Comparison of ENCODE assay signal across 18 mouse cellular contexts in genomic region chr11:96308763-96309162, GRCm38 (mm10). TPM values are rescaled to one million over a fixed set of nuclear protein-coding genes. Genes with fewer than 3 reads are reported as not detected.
A peak's percentile ranks its signal among the peaks of the same experiment; 100 is the strongest.
DNase-seq lines count a peak whose midpoint lies in the region; ATAC-seq and TF ChIP-seq lines count a peak whose summit lies in the region.
"Had no signal": no experiment of that assay in that cellular context is flagged by ENCODE, and none has a peak within 500 bp of the region (broad histone marks: within the 10 kb centered on the region; RNA-seq: fewer than 3 reads in every experiment).

No protein-coding gene starts in this region.

- peak overlapping the region; percentile 48; the same call in 1 of the 2 replicates for H3K4me3 ChIP-seq in hindbrain, embryonic 11.5 days (ENCODE audit: low read depth, low read length)
- no peak overlapping the region for H3K4me3 ChIP-seq in hindbrain, embryonic 10.5 days
- H3K4me3 ChIP-seq in lung, embryonic 16.5 days (ENCODE audit: low read length): peak overlapping the region; percentile 58
- H3K4me3 ChIP-seq in intestine, embryonic 16.5 days (ENCODE audit: low read length): peak overlapping the region; percentile 50
- peak overlapping the region; percentile 31; the same call in 1 of the 2 replicates for H3K4me3 ChIP-seq in stomach, postnatal 0 days (ENCODE audit: low read depth, low read length)
- H3K4me3 ChIP-seq: embryonic facial prominence, embryonic 10.5 days; limb, embryonic 15.5 days had no signal

- no peak for TF ChIP-seq CTCF in stomach, postnatal 0 days (IDR thresholded peaks at IDR 0.05; ENCODE audit: low read depth)

- DNase-seq in hindbrain, embryonic 11.5 days (ENCODE audit: low spot score): no peak
- DNase-seq in hindbrain, embryonic 10.5 days (ENCODE audit: low spot score): no peak
- no peak for DNase-seq in lung, adult 18-20 months
- no peak for DNase-seq in stomach, postnatal 0 days (ENCODE audit: low spot score)
- no peak for DNase-seq in right cerebral cortex, adult 2 months (ENCODE audit: low spot score in 2 of 2)
- DNase-seq in B cell, adult 2 months: no peak
- DNase-seq: cerebellum, adult 18-20 months; heart, adult 11 months; heart, postnatal 14 days; right cerebral cortex, postnatal 25 days had no signal

- no peaks in the 10 kb centered on the region for H3K36me3 ChIP-seq in hindbrain, embryonic 11.5 days (ENCODE audit: control insufficient read depth, insufficient read depth, low read length)
- H3K36me3 ChIP-seq in hindbrain, embryonic 10.5 days: no peaks in the 10 kb centered on the region
- H3K36me3 ChIP-seq in lung, embryonic 16.5 days (ENCODE audit: control insufficient read depth, insufficient read depth, low read length): no peaks in the 10 kb centered on the region
- no peaks in the 10 kb centered on the region for H3K36me3 ChIP-seq in intestine, embryonic 16.5 days (ENCODE audit: control insufficient read depth, insufficient read depth, low read length)
- no peaks in the 10 kb centered on the region for H3K36me3 ChIP-seq in stomach, postnatal 0 days (ENCODE audit: control insufficient read depth, insufficient read depth, low read length)
- H3K36me3 ChIP-seq: embryonic facial prominence, embryonic 10.5 days; G1E; limb, embryonic 15.5 days had no signal

- H3K4me1 ChIP-seq in hindbrain, embryonic 11.5 days (replicated peaks; ENCODE audit: control insufficient read depth, insufficient read depth, low read length): no peaks in the 10 kb centered on the region
- peaks cover 14% of the 10 kb centered on the region for H3K4me1 ChIP-seq in hindbrain, embryonic 10.5 days (replicated peaks)
- peaks cover 7% of the 10 kb centered on the region; the same call in 1 of the 2 replicates for H3K4me1 ChIP-seq in lung, embryonic 16.5 days (replicated peaks; ENCODE audit: control insufficient read depth, insufficient read depth, low read length)
- peaks cover 30% of the 10 kb centered on the region for H3K4me1 ChIP-seq in intestine, embryonic 16.5 days (ENCODE audit: control insufficient read depth, insufficient read depth, low read length)
- H3K4me1 ChIP-seq in stomach, postnatal 0 days (replicated peaks; ENCODE audit: control insufficient read depth, insufficient read depth): no peaks in the 10 kb centered on the region

- 17% methylated on average over 4 of the region's 4 CpGs for WGBS in hindbrain, embryonic 11.5 days
- 12% methylated on average over 4 of the region's 4 CpGs for WGBS in hindbrain, embryonic 10.5 days
- WGBS in lung, embryonic 16.5 days: 23% methylated on average over 4 of the region's 4 CpGs
- WGBS in intestine, embryonic 16.5 days: 27% methylated on average over 4 of the region's 4 CpGs
- 22% methylated on average over 4 of the region's 4 CpGs for WGBS in stomach, postnatal 0 days

- H3K9ac ChIP-seq in hindbrain, embryonic 11.5 days (ENCODE audit: low read depth, low read length): peak overlapping the region; percentile 48; the same call in 1 of the 2 replicates
- peak overlapping the region; percentile 76 for H3K9ac ChIP-seq in lung, embryonic 16.5 days (ENCODE audit: low read length)
- peak overlapping the region; percentile 81 for H3K9ac ChIP-seq in intestine, embryonic 16.5 days (ENCODE audit: low read depth, low read length)
- peak overlapping the region; percentile 64; the same call in 1 of the 2 replicates for H3K9ac ChIP-seq in stomach, postnatal 0 days (ENCODE audit: low read length)
- H3K9ac ChIP-seq: limb, embryonic 15.5 days had no signal

- H3K27ac ChIP-seq in hindbrain, embryonic 11.5 days (ENCODE audit: low read depth, low read length): peak overlapping the region; percentile 61; the same call in 1 of the 2 replicates
- no peak overlapping the region for H3K27ac ChIP-seq in hindbrain, embryonic 10.5 days
- H3K27ac ChIP-seq in lung, embryonic 16.5 days (ENCODE audit: low read length): peak overlapping the region; percentile 95
- H3K27ac ChIP-seq in intestine, embryonic 16.5 days (ENCODE audit: low read length): peak overlapping the region; percentile 81
- peak overlapping the region; percentile 86 for H3K27ac ChIP-seq in stomach, postnatal 0 days (replicated peaks)
- H3K27ac ChIP-seq: embryonic facial prominence, embryonic 10.5 days had no signal

- ATAC-seq in hindbrain, embryonic 11.5 days (ENCODE audit: low FRiP score): no peak
- ATAC-seq in lung, embryonic 16.5 days (ENCODE audit: low read depth): no peak
- ATAC-seq in intestine, embryonic 16.5 days: no peak
- ATAC-seq in stomach, postnatal 0 days (ENCODE audit: low FRiP score, low TSS enrichment): no peak
- ATAC-seq: midbrain, embryonic 16.5 days had no signal

- H3K9me3 ChIP-seq in hindbrain, embryonic 11.5 days (ENCODE audit: control insufficient read depth, low read length): no peaks in the 10 kb centered on the region
- H3K9me3 ChIP-seq in hindbrain, embryonic 10.5 days: no peaks in the 10 kb centered on the region
- H3K9me3 ChIP-seq in lung, embryonic 16.5 days (ENCODE audit: control insufficient read depth, low read length): no peaks in the 10 kb centered on the region
- no peaks in the 10 kb centered on the region for H3K9me3 ChIP-seq in intestine, embryonic 16.5 days (ENCODE audit: control insufficient read depth, low read length)
- no peaks in the 10 kb centered on the region for H3K9me3 ChIP-seq in stomach, postnatal 0 days (ENCODE audit: control insufficient read depth, low read length)
- H3K9me3 ChIP-seq: embryonic facial prominence, embryonic 10.5 days; limb, embryonic 15.5 days had no signal

- peaks cover 95% of the 10 kb centered on the region for H3K27me3 ChIP-seq in hindbrain, embryonic 11.5 days (ENCODE audit: control insufficient read depth, insufficient read depth, low read length)
- peaks cover 100% of the 10 kb centered on the region for H3K27me3 ChIP-seq in hindbrain, embryonic 10.5 days (ENCODE audit: insufficient read depth, poor library complexity, severe bottlenecking)
- H3K27me3 ChIP-seq in lung, embryonic 16.5 days (ENCODE audit: control insufficient read depth, insufficient read depth, low read depth, low read length): peaks cover 47% of the 10 kb centered on the region
- peaks cover 5% of the 10 kb centered on the region; the same call in 1 of the 2 replicates for H3K27me3 ChIP-seq in intestine, embryonic 16.5 days (replicated peaks; ENCODE audit: control insufficient read depth, insufficient read depth, low read length)
- H3K27me3 ChIP-seq in stomach, postnatal 0 days (ENCODE audit: control insufficient read depth, insufficient read depth, low read length): 0 out of 2 replicates have a peak, but pooled peaks cover 2% of the 10 kb centered on the region

- TF ChIP-seq EP300 in stomach, postnatal 0 days (optimal IDR thresholded peaks at IDR 0.05): no peak

- H3K4me2 ChIP-seq in hindbrain, embryonic 11.5 days (replicated peaks; ENCODE audit: low read depth, low read length): peak overlapping the region; percentile 30
- H3K4me2 ChIP-seq in lung, embryonic 16.5 days (ENCODE audit: low read depth, low read length): peak overlapping the region; percentile 79
- H3K4me2 ChIP-seq in intestine, embryonic 16.5 days (ENCODE audit: low read depth, low read length): peak overlapping the region; percentile 79
- peak overlapping the region; percentile 72 for H3K4me2 ChIP-seq in stomach, postnatal 0 days (replicated peaks; ENCODE audit: low read depth)
- H3K4me2 ChIP-seq: limb, embryonic 15.5 days had no signal

RNA-seq across cellular contexts. Expression of gene Hoxb5, which starts 5.6 kb away (rescaled TPM):
- 33.1 and 42.5 TPM in 2 replicates for polyA plus RNA-seq in hindbrain, embryonic 11.5 days (2014; fragmentation: Nextera tagmentation; extraction: Ambion mirVana)
- 0.14 and 6.3 TPM in 2 replicates for polyA plus RNA-seq in hindbrain, embryonic 10.5 days (2016; fragmentation: Nextera tagmentation; extraction: Ambion mirVana)
- polyA plus RNA-seq in lung, embryonic 16.5 days (2015; fragmentation: Nextera tagmentation; extraction: Ambion mirVana): 39.2 and 46.6 TPM in 2 replicates
- polyA plus RNA-seq in intestine, embryonic 16.5 days (2015; fragmentation: Nextera tagmentation; extraction: Ambion mirVana): 26.4 and 28.7 TPM in 2 replicates
- 7.5 and 8.2 TPM in 2 replicates for polyA plus RNA-seq in stomach, postnatal 0 days (2015; fragmentation: Nextera tagmentation; extraction: Ambion mirVana)
- polyA plus RNA-seq: C2C12; frontal cortex, adult 2 months; midbrain, embryonic 16.5 days had no signal

RNA-seq across cellular contexts. Expression of gene Hoxb4, which starts 9.3 kb away (rescaled TPM):
- 3.5 and 5.1 TPM in 2 replicates for polyA plus RNA-seq in hindbrain, embryonic 11.5 days (2014; fragmentation: Nextera tagmentation; extraction: Ambion mirVana)
- polyA plus RNA-seq in hindbrain, embryonic 10.5 days (2016; fragmentation: Nextera tagmentation; extraction: Ambion mirVana): 0.47 and 3.1 TPM in 2 replicates
- 3.4 TPM in 2 replicates for polyA plus RNA-seq in lung, embryonic 16.5 days (2015; fragmentation: Nextera tagmentation; extraction: Ambion mirVana)
- polyA plus RNA-seq in intestine, embryonic 16.5 days (2015; fragmentation: Nextera tagmentation; extraction: Ambion mirVana): 1.8 and 2.0 TPM in 2 replicates
- 1.2 and 1.6 TPM in 2 replicates for polyA plus RNA-seq in stomach, postnatal 0 days (2015; fragmentation: Nextera tagmentation; extraction: Ambion mirVana)
- polyA plus RNA-seq: frontal cortex, adult 2 months; midbrain, embryonic 16.5 days had no signal

RNA-seq across cellular contexts. Expression of gene Hoxb3, which starts 14.4 kb away (rescaled TPM):
- polyA plus RNA-seq in hindbrain, embryonic 11.5 days (2014; fragmentation: Nextera tagmentation; extraction: Ambion mirVana): 10.5 and 13.1 TPM in 2 replicates
- 5.3 and 9.6 TPM in 2 replicates for polyA plus RNA-seq in hindbrain, embryonic 10.5 days (2016; fragmentation: Nextera tagmentation; extraction: Ambion mirVana)
- 2.1 and 2.6 TPM in 2 replicates for polyA plus RNA-seq in lung, embryonic 16.5 days (2015; fragmentation: Nextera tagmentation; extraction: Ambion mirVana)
- polyA plus RNA-seq in intestine, embryonic 16.5 days (2015; fragmentation: Nextera tagmentation; extraction: Ambion mirVana): 1.4 and 1.5 TPM in 2 replicates
- polyA plus RNA-seq in stomach, postnatal 0 days (2015; fragmentation: Nextera tagmentation; extraction: Ambion mirVana): 0.94 and 0.97 TPM in 2 replicates
- polyA plus RNA-seq: C2C12; frontal cortex, adult 2 months; midbrain, embryonic 16.5 days had no signal

RNA-seq across cellular contexts. Expression of gene Hoxb6, which starts 16.5 kb away (rescaled TPM):
- 15.9 and 38.5 TPM in 2 replicates for polyA plus RNA-seq in hindbrain, embryonic 11.5 days (2014; fragmentation: Nextera tagmentation; extraction: Ambion mirVana)
- polyA plus RNA-seq in hindbrain, embryonic 10.5 days (2016; fragmentation: Nextera tagmentation; extraction: Ambion mirVana): 0.31 TPM in 1 of 2 replicates, not detected in the other
- polyA plus RNA-seq in lung, embryonic 16.5 days (2015; fragmentation: Nextera tagmentation; extraction: Ambion mirVana): 8.8 and 11.6 TPM in 2 replicates
- 11.1 and 11.3 TPM in 2 replicates for polyA plus RNA-seq in intestine, embryonic 16.5 days (2015; fragmentation: Nextera tagmentation; extraction: Ambion mirVana)
- 6.9 and 7.9 TPM in 2 replicates for polyA plus RNA-seq in stomach, postnatal 0 days (2015; fragmentation: Nextera tagmentation; extraction: Ambion mirVana)
- polyA plus RNA-seq: embryonic facial prominence, embryonic 10.5 days; frontal cortex, adult 2 months; midbrain, embryonic 16.5 days had no signal

RNA-seq across cellular contexts. Expression of gene Hoxb7, which starts 22.3 kb away (rescaled TPM):
- polyA plus RNA-seq in hindbrain, embryonic 11.5 days (2014; fragmentation: Nextera tagmentation; extraction: Ambion mirVana): 4.0 and 11.2 TPM in 2 replicates
- polyA plus RNA-seq in hindbrain, embryonic 10.5 days (2016; fragmentation: Nextera tagmentation; extraction: Ambion mirVana): not detected in 2 replicates
- 2.2 and 3.2 TPM in 2 replicates for polyA plus RNA-seq in lung, embryonic 16.5 days (2015; fragmentation: Nextera tagmentation; extraction: Ambion mirVana)
- polyA plus RNA-seq in intestine, embryonic 16.5 days (2015; fragmentation: Nextera tagmentation; extraction: Ambion mirVana): 10.0 and 11.3 TPM in 2 replicates
- polyA plus RNA-seq in stomach, postnatal 0 days (2015; fragmentation: Nextera tagmentation; extraction: Ambion mirVana): 5.5 and 6.0 TPM in 2 replicates
- polyA plus RNA-seq: embryonic facial prominence, embryonic 10.5 days; frontal cortex, adult 2 months; G1E; midbrain, embryonic 16.5 days had no signal
